Mouse (Mus musculus) embryonic fibroblast, embryonic 13.5 days (primary cell): ENCODE data around the gene Blzf1.

Experiments used
- CTCF ChIP-seq: IDR thresholded peaks from 2 replicates; pipeline ENCODE4 v1.5.1; 2011; ENCODE audit warnings: mild to moderate bottlenecking, control low read depth, low read length, moderate library complexity, borderline replicate concordance; ENCODE audit not compliant: insufficient read depth
- POLR2A ChIP-seq: IDR thresholded peaks from 2 replicates; pipeline ENCODE4 v1.6.1; 2011; ENCODE audit warnings: low read depth, mild to moderate bottlenecking, control low read depth, low read length, moderate library complexity

DNA sequence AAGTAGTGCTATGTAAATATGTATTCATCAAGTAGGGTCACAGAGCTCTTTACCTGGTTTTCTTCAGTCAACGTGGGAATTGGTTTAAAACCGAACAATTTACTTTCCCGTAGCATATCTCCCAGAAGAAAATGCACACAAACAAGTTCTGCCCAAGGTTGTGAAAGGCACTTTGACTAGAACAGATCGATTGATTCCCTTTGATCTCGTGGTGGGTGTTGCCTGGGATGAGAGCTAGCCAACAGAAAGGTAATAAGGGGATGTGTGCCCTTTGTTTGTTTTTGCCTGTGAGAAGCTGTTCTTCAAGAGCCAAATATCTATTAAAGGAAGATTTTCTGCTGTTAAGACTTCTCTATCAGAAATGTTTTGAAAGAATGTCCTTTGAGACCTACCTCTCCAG, 54.7 kb downstream of the Blzf1 start:
- TF ChIP-seq POLR2A (no peak), CTCF (no peak)
